Mouse (Mus musculus): Measurements from ENCODE around the gene Frmd4b. TPM values are rescaled to one million over a fixed set of nuclear protein-coding genes. Genes with fewer than 3 reads are reported as not detected.

Frmd4b gene
- 12.9 and 13.0 TPM in 2 replicates for polyA plus RNA-seq (2016; fragmentation: Nextera tagmentation; extraction: Ambion mirVana)

DNA sequence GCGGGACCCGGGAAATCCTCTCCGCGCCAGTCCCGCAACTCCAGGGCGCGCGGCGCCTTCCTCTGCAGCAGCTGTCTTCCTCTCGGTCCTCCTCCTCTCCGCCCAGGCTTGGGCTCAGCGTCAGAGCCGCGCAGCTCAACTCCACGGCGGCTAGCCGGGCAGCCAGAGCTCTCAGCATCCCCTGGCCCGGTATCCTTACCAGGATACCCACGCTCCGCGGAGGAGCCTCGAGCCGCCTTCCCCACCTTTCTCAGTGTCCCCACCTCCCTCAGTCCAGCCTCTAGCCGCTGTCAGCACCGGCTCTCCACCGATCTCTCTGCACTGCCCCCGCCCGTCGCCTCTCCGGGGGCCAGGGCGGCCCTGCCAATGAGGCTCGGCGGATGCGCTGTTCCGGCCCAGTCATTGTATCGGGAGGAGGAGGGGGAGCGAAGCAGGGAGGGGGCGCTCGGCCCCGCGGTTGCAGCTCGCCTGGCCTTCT is at the start of gene Frmd4b:
Frmd4b (minus strand) TSS at position 276 of the 478 bp plus-strand sequence.
- under 1% methylated on average over 42 of the region's 42 CpGs for WGBS
- peak within 1 kb of the TSS; percentile 59; the same call in 1 of the 2 replicates for H3K27ac ChIP-seq
- peak; percentile 87 for ATAC-seq (ENCODE audit: insufficient number of reproducible peaks, insufficient read depth, low FRiP score, low TSS enrichment, low read depth)

DNA sequence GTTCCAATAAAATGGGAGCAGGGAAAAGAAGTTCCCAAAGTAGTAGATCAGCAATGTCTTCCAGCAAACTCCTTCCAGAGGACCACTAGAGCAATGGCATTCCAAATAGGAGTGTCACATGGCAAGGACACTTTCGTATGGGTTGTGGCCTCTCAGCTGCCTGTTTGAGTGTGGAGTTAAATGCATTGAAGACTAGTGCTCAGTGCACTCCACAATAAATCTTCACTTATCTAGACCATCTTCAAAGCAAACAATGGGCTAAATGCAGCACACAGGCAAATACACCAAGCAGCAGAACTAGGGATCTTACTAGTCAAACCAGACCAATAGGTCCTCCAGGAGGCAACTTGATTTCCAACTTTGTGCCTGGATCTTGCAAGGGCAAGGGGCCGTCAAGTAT is 49.1 kb upstream of the Frmd4b start:
- no peak for ATAC-seq (ENCODE audit: insufficient number of reproducible peaks, insufficient read depth, low FRiP score, low TSS enrichment, low read depth)
- no peak overlapping the region for H3K4me3 ChIP-seq (replicated peaks)
- no peak overlapping the region for H3K4me2 ChIP-seq
- H3K27me3 ChIP-seq = no peaks in the 10 kb centered on the region
- 11% methylated on average over 2 of the region's 2 CpGs for WGBS
- H3K9me3 ChIP-seq = no peaks in the 10 kb centered on the region
- H3K4me1 ChIP-seq (replicated peaks) = peaks cover 7% of the 10 kb centered on the region
- H3K36me3 ChIP-seq = no peaks in the 10 kb centered on the region
- H3K9ac ChIP-seq (replicated peaks) = no peak overlapping the region
- no peak overlapping the region for H3K27ac ChIP-seq

More for the DNA sequence above, at the start of gene Frmd4b:
- Histone ChIP-seq H3K36me3 (no peaks in the 10 kb centered on the region), H3K9me3 (no peaks in the 10 kb centered on the region), H3K9ac (replicated peaks) (peak within 1 kb of the TSS; percentile 67), H3K27me3 (peaks cover 33% of the 10 kb centered on the region), H3K4me1 (replicated peaks) (peaks cover 14% of the 10 kb centered on the region), H3K4me3 (replicated peaks) (peak within 1 kb of the TSS; percentile 71), H3K4me2 (peak within 1 kb of the TSS; percentile 79)

DNA sequence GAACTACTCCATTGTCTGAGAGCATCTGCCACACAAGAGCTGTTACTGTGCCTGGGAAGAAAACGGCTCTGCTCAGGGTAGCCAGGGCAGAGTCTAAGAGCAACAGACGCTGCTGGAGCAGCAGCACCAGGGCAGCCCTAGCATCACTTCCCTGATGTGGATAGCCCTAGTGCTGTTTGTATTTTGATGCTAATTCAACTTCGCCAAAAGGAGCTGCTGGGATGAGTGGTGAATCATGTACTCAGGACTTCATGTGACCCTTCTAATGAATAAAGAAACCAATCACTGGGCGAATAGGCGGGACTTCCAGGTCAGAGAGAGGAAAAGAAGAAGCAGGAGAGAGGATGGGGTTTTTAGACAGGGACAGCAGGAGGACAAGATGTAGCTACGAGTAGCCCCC is 41.6 kb upstream of the Frmd4b start:
- no peak for ATAC-seq (ENCODE audit: insufficient number of reproducible peaks, insufficient read depth, low FRiP score, low TSS enrichment, low read depth)
- 86% methylated on average over 6 of the region's 6 CpGs for WGBS
- 0 out of 2 replicates have a peak, but pooled peaks cover 6% of the 10 kb centered on the region for H3K9me3 ChIP-seq
- no peaks in the 10 kb centered on the region for H3K4me1 ChIP-seq (replicated peaks)
- H3K27me3 ChIP-seq = no peaks in the 10 kb centered on the region
- no peak overlapping the region for H3K9ac ChIP-seq (replicated peaks)
- no peak overlapping the region for H3K4me3 ChIP-seq (replicated peaks)
- H3K36me3 ChIP-seq = no peaks in the 10 kb centered on the region
- H3K27ac ChIP-seq = no peak overlapping the region
- no peak overlapping the region for H3K4me2 ChIP-seq

DNA sequence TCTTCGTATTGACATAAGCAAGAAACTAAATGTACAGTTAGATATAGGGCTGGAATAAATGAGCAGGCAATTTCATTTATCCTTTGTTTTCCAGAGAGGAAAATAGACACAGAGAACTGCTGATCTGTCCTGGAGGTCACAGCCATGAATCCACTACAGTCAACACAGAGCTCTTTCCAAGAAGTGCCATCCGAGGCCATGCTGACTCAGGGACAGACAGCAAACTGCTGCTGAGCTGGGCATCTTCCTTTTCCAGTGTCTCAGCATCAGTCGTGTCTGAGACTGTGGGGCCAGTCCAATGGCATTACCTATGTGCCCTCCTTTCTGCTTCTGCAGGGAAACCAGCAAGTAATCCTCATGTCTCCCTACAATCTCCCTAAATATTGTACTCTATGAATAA is 38.6 kb upstream of the Frmd4b start:
- WGBS = 80% methylated on average over 3 of the region's 3 CpGs

DNA sequence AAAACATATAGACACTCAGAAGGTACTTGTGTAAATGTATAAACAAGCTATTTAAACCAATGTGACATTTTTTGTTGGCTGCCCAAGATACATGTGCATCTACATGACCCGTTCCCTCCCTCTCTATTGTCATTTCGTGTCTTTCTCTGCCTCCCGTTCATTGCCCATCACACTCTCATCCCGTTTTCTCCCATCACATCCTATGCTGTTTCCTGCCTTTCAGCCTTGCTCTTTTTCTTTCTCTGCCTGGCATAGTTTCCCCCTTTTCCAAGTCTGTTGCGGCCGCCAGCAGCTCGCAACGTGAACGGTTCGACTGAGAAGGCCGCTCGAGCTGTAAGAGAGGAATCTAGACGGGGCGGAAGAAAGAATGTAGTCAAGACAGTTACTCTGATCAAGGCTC is 30.2 kb upstream of the Frmd4b start:
- ATAC-seq (ENCODE audit: insufficient number of reproducible peaks, insufficient read depth, low FRiP score, low TSS enrichment, low read depth) = no peak
- Histone ChIP-seq H3K4me2 (no peak overlapping the region), H3K27me3 (no peaks in the 10 kb centered on the region), H3K4me3 (replicated peaks) (no peak overlapping the region), H3K9ac (replicated peaks) (no peak overlapping the region), H3K9me3 (no peaks in the 10 kb centered on the region), H3K27ac (no peak overlapping the region), H3K36me3 (no peaks in the 10 kb centered on the region), H3K4me1 (replicated peaks) (no peaks in the 10 kb centered on the region)
- 95% methylated on average over 14 of the region's 14 CpGs for WGBS

More for the DNA sequence above, 38.6 kb upstream of the Frmd4b start:
- Histone ChIP-seq H3K9me3 (0 out of 2 replicates have a peak, but pooled peaks cover 6% of the 10 kb centered on the region), H3K27ac (no peak overlapping the region), H3K36me3 (no peaks in the 10 kb centered on the region), H3K4me3 (replicated peaks) (no peak overlapping the region), H3K27me3 (no peaks in the 10 kb centered on the region), H3K4me1 (replicated peaks) (no peaks in the 10 kb centered on the region), H3K4me2 (no peak overlapping the region), H3K9ac (replicated peaks) (no peak overlapping the region)
- ATAC-seq (ENCODE audit: insufficient number of reproducible peaks, insufficient read depth, low FRiP score, low TSS enrichment, low read depth) = no peak

DNA sequence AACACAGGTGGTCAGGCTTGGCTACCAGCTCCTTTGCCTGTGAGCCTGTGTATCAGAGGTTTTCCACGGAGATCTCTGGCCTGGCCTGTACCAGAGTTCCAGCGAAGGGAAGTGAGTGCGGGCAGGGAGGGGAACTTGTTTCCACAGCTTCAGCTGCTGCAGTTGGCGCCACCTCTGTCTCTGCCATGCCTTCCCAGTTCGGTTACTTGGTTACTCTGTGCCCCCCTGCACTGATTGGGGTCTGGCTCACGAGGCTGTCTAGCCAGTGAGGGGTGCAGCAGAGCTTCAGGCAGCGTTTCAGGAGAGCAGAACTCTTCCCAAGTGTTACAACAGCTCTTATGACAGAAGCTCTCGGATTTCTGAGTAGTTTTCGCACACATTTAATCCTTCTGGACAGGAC is 6.0 kb upstream of the Frmd4b start:
- H3K27ac ChIP-seq = no peak overlapping the region
- 59% methylated on average over 9 of the region's 9 CpGs for WGBS
- no peaks in the 10 kb centered on the region for H3K36me3 ChIP-seq
- no peak overlapping the region; the same call in 1 of the 2 replicates for H3K9ac ChIP-seq (replicated peaks)
- H3K9me3 ChIP-seq = no peaks in the 10 kb centered on the region
- ATAC-seq (ENCODE audit: insufficient number of reproducible peaks, insufficient read depth, low FRiP score, low TSS enrichment, low read depth) = no peak
- no peak overlapping the region for H3K4me3 ChIP-seq (replicated peaks)
- no peaks in the 10 kb centered on the region for H3K27me3 ChIP-seq
- H3K4me1 ChIP-seq (replicated peaks) = no peaks in the 10 kb centered on the region
- no peak overlapping the region for H3K4me2 ChIP-seq

DNA sequence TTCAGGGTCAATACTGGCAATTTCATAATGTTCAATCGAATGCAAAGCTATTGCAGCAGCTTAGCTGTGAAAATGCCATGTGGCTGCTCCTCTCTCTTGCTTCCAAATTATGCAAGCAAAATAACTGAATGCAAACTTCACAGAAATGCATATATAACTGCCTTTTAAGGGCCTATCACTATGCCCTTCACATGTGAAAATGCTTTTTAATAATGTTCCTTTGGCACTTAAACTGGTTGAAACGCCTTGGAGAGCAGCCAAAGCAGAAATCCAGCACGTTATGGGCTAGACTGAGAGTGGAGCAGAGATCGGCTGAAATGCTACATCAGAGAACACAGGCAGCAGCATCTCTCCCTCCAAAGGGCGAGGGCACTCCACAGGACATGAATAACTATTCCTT is 4.9 kb upstream of the Frmd4b start:
- Histone ChIP-seq H3K4me1 (replicated peaks) (no peaks in the 10 kb centered on the region; the same call in 1 of the 2 replicates), H3K9ac (replicated peaks) (no peak overlapping the region), H3K4me2 (no peak overlapping the region), H3K27ac (no peak overlapping the region), H3K27me3 (peaks cover 9% of the 10 kb centered on the region), H3K36me3 (no peaks in the 10 kb centered on the region), H3K4me3 (replicated peaks) (no peak overlapping the region), H3K9me3 (no peaks in the 10 kb centered on the region)
- 62% methylated on average over 5 of the region's 5 CpGs for WGBS
- no peak for ATAC-seq (ENCODE audit: insufficient number of reproducible peaks, insufficient read depth, low FRiP score, low TSS enrichment, low read depth)

DNA sequence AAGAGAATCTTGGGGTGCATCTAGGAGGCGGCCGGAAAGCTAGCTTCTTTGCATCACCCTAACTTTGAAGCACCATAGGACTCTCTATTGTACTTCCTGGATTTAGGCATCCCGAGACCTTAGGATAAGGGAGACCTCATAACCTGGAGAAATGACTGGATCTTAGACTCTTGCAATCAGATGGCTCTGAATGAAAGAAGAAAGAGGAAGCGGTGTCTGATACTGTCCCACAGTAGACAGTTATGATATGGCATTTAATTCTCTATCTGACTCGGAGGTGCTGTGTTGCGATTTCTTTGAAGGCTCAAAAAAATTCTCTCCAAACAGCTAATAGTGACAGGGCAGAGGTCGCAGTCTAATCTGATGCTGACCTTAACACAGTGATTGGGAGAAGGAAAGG is 433 bp upstream of the Frmd4b start:
- no peaks in the 10 kb centered on the region for H3K9me3 ChIP-seq
- H3K4me2 ChIP-seq = peak overlapping the region; percentile 79
- no peaks in the 10 kb centered on the region for H3K36me3 ChIP-seq
- H3K4me1 ChIP-seq (replicated peaks) = peaks cover 14% of the 10 kb centered on the region
- H3K9ac ChIP-seq (replicated peaks) = peak overlapping the region; percentile 67; the same call in 1 of the 2 replicates
- H3K27me3 ChIP-seq = peaks cover 33% of the 10 kb centered on the region
- peak overlapping the region; percentile 71 for H3K4me3 ChIP-seq (replicated peaks)
- WGBS = 23% methylated on average over 7 of the region's 7 CpGs
- no peak overlapping the region for H3K27ac ChIP-seq
- ATAC-seq (ENCODE audit: insufficient number of reproducible peaks, insufficient read depth, low FRiP score, low TSS enrichment, low read depth) = 0 out of 2 replicates have a peak, but pooled peaks have one; percentile 15

DNA sequence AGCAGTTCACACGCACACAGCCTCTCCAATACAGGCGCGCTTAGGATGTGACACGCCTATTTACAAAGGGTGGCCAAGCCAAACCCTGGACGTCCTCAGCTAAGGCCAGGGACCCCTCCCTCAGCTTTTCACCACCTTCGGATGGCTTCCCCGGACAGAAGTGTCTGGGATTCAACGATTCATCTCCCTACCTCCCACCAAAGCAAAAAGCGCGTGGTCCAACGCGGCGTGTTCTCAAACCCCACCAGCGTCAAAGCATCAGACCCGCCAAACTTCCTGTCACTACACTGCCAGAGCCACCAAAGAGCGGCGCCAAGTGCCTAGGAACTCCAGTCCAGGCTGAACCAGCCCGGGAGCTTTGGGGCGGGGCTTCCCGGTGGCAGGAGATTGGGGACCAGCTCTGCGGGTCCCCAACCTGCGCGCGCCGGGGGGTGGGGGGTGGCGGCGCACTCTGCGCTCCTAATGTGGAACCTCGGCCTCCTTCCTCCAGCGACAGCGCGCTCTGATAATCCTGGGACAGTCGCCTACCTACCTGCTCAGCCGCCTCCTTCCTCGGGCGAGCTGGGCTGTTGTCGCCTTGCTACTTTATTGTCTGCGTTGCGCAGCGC is 579 bp downstream of the Frmd4b start:
- peak; percentile 79 for ATAC-seq (ENCODE audit: insufficient number of reproducible peaks, insufficient read depth, low FRiP score, low TSS enrichment, low read depth)
- Histone ChIP-seq H3K27ac (peak overlapping the region; percentile 59; the same call in 1 of the 2 replicates), H3K4me2 (peak overlapping the region; percentile 79)

DNA sequence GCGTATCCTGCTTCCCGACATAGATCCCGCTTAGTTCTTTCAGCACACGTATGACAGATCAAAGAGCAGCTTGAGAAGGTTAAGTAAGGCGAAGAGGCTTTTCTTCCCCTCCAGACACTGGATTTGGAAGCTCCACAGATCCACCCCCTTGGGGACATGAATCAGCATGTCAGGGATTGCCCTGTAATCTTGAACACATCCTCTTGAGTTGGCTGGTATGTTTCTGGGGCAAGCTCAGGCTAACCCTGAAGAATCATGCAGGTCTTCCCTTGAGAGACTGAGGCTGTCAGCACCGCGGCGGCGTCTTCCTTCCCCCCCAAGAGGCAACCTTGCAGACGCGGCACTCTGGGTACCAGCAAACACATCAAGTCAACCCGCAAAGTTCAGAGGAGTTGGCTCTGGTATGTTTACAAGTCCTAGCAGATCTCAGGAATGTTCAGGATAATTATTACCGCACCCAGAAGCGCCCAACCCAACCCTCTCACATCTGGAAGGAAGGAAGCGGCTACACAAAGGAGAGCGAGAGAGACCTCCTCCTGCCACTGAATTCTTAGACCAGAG is 1.4 kb downstream of the Frmd4b start:
- no peaks in the 10 kb centered on the region for H3K9me3 ChIP-seq
- no peaks in the 10 kb centered on the region for H3K36me3 ChIP-seq
- peaks cover 14% of the 10 kb centered on the region for H3K4me1 ChIP-seq (replicated peaks)
- H3K27ac ChIP-seq = no peak overlapping the region
- 6% methylated on average over 16 of the region's 16 CpGs for WGBS
- ATAC-seq (ENCODE audit: insufficient number of reproducible peaks, insufficient read depth, low FRiP score, low TSS enrichment, low read depth) = peak; percentile 30; the same call in 1 of the 2 replicates
- peak overlapping the region; percentile 71 for H3K4me3 ChIP-seq (replicated peaks)
- peaks cover 33% of the 10 kb centered on the region for H3K27me3 ChIP-seq
- peak overlapping the region; percentile 79 for H3K4me2 ChIP-seq
- 0 out of 2 replicates have a peak overlapping the region, but pooled peaks have one; percentile 23 for H3K9ac ChIP-seq (replicated peaks)

More for the DNA sequence above, 579 bp downstream of the Frmd4b start:
- Histone ChIP-seq H3K9ac (replicated peaks) (peak overlapping the region; percentile 67), H3K9me3 (no peaks in the 10 kb centered on the region), H3K4me3 (replicated peaks) (peak overlapping the region; percentile 71), H3K4me1 (replicated peaks) (peaks cover 14% of the 10 kb centered on the region), H3K27me3 (peaks cover 33% of the 10 kb centered on the region), H3K36me3 (no peaks in the 10 kb centered on the region)
- under 1% methylated on average over 40 of the region's 40 CpGs for WGBS

DNA sequence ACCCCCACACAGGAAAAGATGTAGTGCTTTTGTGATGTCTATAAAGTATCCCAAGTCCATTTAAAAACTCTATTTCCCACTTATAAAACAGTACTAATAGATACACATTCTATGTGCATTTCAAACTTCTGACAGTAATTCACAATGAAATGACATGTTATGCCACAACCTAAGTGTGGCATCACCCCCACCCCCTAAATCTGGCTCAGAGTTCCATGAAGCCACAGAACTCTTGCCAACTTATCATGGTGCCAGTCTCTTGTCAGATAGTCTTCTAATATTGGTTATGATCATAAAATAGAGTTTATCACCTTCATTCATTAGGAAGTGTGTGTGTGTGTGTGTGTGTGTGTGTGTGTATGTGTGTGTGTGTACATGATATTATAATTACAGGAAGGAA is 3.2 kb downstream of the Frmd4b start:
- H3K27ac ChIP-seq = no peak overlapping the region
- ATAC-seq (ENCODE audit: insufficient number of reproducible peaks, insufficient read depth, low FRiP score, low TSS enrichment, low read depth) = no peak
- no peak overlapping the region for H3K9ac ChIP-seq (replicated peaks)
- no peak overlapping the region for H3K4me3 ChIP-seq (replicated peaks)
- H3K27me3 ChIP-seq = peaks cover 33% of the 10 kb centered on the region
- no peaks in the 10 kb centered on the region for H3K36me3 ChIP-seq
- no peak overlapping the region for H3K4me2 ChIP-seq
- peaks cover 18% of the 10 kb centered on the region for H3K4me1 ChIP-seq (replicated peaks)
- no peaks in the 10 kb centered on the region for H3K9me3 ChIP-seq

Data from limb, embryonic 12.5 days (tissue).